Mouse (Mus musculus): ENCODE data around the gene Zfp637. TPM values are rescaled to one million over a fixed set of nuclear protein-coding genes. Genes with fewer than 3 reads are reported as not detected.

Gene Zfp637
- polyA plus RNA-seq (2012) = 17.7 and 18.8 TPM in 2 replicates

DNA sequence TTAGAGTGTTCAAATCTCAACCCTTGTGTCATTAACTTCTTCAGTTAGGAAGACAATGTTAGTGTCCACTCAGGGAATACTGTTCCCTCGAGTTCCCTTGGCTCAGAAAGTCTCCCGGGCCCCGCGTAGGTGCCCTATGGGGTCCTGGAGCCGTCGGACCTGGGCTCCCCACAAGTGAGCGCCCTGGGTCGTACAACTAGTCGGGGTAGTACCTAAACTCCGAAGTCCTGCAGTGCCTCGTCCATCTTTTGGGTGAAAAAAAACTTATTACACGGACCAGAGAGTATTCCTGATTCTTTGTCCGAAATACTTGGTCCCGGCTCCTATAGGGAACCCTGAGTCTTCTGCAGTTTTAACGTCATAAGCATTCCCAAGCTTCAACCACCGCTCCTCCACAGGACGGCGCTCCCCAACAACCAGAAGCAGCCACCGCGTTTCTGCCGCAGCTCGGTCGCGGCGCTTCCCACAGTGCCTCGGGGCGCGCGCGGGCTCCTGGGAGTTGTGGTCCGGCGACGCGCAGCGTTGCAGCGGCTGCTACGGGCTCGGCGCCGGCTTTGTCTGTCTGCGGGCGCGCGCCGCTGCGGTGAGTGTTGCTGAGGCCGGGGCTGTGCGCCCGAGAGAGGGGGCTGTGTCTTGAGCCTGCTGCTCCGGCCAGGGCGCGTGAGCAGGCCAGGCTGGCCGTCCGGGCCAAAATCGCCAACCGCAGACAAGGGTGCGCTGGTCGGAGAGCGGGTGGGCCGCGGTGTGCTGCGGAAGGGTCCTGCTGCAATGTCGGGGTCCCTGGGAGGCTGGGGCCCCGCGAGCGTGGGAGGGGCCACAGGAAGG, at the start of gene Zfp637:
TSS of gene Zfp637 (plus strand) at position 495 of the 825 bp plus-strand sequence.

DNA sequence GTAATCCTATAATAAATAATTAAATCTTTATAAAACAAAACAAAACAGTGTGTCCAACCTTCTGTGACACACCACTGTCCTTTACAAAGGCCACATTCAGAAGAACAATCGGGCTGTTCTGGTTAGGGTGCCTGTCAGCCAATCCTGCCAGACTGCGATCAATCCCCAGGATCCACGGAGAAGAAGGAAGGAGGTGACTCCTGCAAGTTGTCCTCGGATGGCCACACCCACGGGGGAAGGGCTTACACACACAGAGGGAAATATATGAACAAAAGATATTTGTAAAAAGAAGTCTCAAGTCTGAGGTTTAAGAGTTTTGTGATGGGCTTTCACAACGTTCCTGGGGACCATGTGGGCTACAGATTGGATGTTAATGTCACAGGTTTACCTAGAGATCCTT, 20.9 kb downstream of the Zfp637 start, which contains the start of gene Zfp239:
TSS of gene Zfp239 (plus strand) at position 253 of the 400 bp plus-strand sequence.

Other genes with a start within 250 kb of the Zfp637 start
- gene Zfp239, start 20.9 kb downstream of the Zfp637 start, polyA plus RNA-seq (2012) = 0.78 and 1.5 TPM in 2 replicates
- 211 and 228 TPM in 2 replicates for gene Hnrnpf, start 59.1 kb downstream of the Zfp637 start, polyA plus RNA-seq (2012)
- gene Fxyd4, start 96.5 kb downstream of the Zfp637 start, polyA plus RNA-seq (2012) = not detected in 2 replicates
- 0.05 TPM in 1 of 2 replicates, not detected in the other for gene Rasgef1a, start 170.3 kb downstream of the Zfp637 start, polyA plus RNA-seq (2012)

Measured in megakaryocyte-erythroid progenitor cell, adult 5 weeks (primary cell).